Mouse (Mus musculus) hindbrain, embryonic 13.5 days (tissue): ENCODE results near the gene Slc35a3. TPM values are rescaled to one million over a fixed set of nuclear protein-coding genes. Genes with fewer than 3 reads are reported as not detected.
A peak's percentile ranks its signal among the peaks of the same experiment; 100 is the strongest.

Source experiments
- ATAC-seq: fragments of 200-750 bp; cut with Nextera tagmentation; 2 replicates; pipeline ENCODE4 v1.8.0; 2017; ENCODE audit warnings: moderate TSS enrichment; ENCODE audit not compliant: low FRiP score
- H3K27ac ChIP-seq: fragments of 300-500 bp; sonication (generic); 2 replicates; pipeline ENCODE4 v1.5.1; 2015; ENCODE audit warnings: inconsistent platforms, mild to moderate bottlenecking, moderate library complexity
- H3K27me3 ChIP-seq: fragments of 300-500 bp; sonication (generic); 2 replicates; pipeline ENCODE4 v1.6.1; 2015; ENCODE audit warnings: mild to moderate bottlenecking, inconsistent platforms
- H3K36me3 ChIP-seq: fragments of 300-500 bp; sonication (generic); 2 replicates; pipeline ENCODE4 v1.6.1; 2015; ENCODE audit warnings: mild to moderate bottlenecking, inconsistent platforms
- H3K4me1 ChIP-seq: fragments of 300-500 bp; sonication (generic); replicated peaks from 2 replicates; pipeline ENCODE4 v1.6.1; 2015; ENCODE audit warnings: inconsistent platforms
- H3K4me2 ChIP-seq: fragments of 300-500 bp; sonication (generic); 2 replicates; pipeline ENCODE4 v1.6.1; 2015; ENCODE audit warnings: inconsistent platforms, mild to moderate bottlenecking, moderate library complexity
- H3K4me3 ChIP-seq: fragments of 300-500 bp; sonication (generic); 2 replicates; pipeline ENCODE4 v1.5.1; 2015; ENCODE audit warnings: mild to moderate bottlenecking, inconsistent platforms
- H3K9ac ChIP-seq: fragments of 300-500 bp; sonication (generic); 2 replicates; pipeline ENCODE4 v1.6.1; 2015; ENCODE audit warnings: mild to moderate bottlenecking, inconsistent platforms
- H3K9me3 ChIP-seq: fragments of 300-500 bp; sonication (generic); 2 replicates; pipeline ENCODE4 v1.6.1; 2016; ENCODE audit warnings: inconsistent platforms
- WGBS: fragments of 180-500 bp; shearing (Covaris S2); methylation state at CpG from one replicate; pipeline ENCODE4 v1.1.7; 2015; 5-methylcytosine and 5-hydroxymethylcytosine counted together
- polyA plus RNA-seq: library from polyadenylated mRNA; unstranded; fragments of >200 nt; fragmentation: Nextera tagmentation; extraction: Ambion mirVana; gene quantifications from 2 replicates; pipeline ENCODE4 v1.2.1, GENCODE M21; 2015

Gene Slc35a3
- polyA plus RNA-seq, 1 experiment from 2014 or later, result 7.6 TPM

DNA sequence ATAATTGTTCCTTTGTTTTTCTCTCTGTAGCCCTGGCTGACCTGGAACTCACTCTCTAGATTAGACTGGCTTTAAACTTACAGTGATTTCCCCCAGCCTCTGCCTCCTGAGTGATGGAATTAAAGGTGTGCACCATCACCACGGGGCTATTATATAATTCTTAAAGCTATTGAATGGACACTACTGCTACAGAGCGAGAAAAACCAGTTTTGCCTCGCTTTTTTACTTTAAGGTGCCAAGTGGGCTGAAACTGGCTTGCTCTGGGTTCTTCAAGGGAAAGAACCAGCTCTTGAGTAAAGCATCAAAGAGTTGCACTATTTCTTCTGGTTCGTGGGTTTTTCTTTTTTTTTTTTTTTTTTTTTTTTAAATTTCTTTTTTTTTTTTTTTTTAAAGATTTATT lies 10.3 kb upstream of the Slc35a3 start:
- Histone ChIP-seq H3K27ac (no peak overlapping the region), H3K4me1 (no peaks in the 10 kb centered on the region), H3K9ac (no peak overlapping the region), H3K9me3 (no peaks in the 10 kb centered on the region), H3K36me3 (no peaks in the 10 kb centered on the region), H3K4me3 (no peak overlapping the region), H3K4me2 (no peak overlapping the region), H3K27me3 (no peaks in the 10 kb centered on the region)
- no peak for ATAC-seq
- 85% methylated on average over 4 of the region's 4 CpGs for WGBS

DNA sequence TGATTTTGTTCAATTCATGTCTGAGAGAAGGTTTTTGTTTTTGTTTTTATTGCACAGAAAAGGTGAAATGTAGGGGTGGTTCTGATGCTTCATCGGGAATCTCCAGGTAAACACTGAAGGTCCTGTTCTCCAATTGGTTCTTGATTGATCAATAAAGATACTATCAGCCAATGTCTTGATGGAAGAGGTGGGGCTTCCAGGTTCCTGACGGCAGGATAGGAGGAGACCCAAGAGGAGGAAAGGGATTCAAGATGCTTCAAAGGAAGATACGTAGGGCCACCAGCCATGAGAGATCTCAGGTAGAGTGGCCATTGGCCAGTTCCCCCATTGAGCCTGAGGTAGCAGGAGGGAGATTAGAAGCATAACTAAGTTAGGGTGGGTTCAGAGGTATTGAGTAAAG lies 6.3 kb upstream of the Slc35a3 start:
- no peaks in the 10 kb centered on the region for H3K36me3 ChIP-seq
- no peaks in the 10 kb centered on the region for H3K4me1 ChIP-seq
- H3K27ac ChIP-seq, result no peak overlapping the region
- peaks cover 2% of the 10 kb centered on the region; the same call in 1 of the 2 replicates for H3K27me3 ChIP-seq
- no peak overlapping the region for H3K4me3 ChIP-seq
- H3K4me2 ChIP-seq, result no peak overlapping the region
- no peak overlapping the region for H3K9ac ChIP-seq
- no peak for ATAC-seq
- H3K9me3 ChIP-seq, result no peaks in the 10 kb centered on the region
- 70% methylated on average over 3 of the region's 3 CpGs for WGBS

DNA sequence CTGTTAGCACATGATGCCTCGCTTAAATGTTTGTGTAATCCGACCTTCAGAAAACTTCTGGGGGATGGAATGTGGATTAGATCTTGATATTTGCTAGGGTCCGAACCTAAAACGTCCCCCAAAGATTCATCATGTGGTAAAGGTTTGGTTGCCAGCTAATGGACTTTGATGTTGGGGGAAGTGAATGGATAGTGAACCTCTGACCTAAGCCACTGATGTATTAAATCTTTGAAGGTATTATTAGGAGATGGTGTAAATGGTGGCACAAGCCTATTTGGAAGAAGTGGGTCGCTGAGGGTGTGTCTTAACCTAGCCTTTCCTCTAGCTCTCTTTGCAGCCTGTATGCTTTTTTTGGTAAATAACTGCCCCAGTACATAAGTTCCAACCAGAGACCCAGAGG lies 400 bp upstream of the Slc35a3 start:
- H3K4me2 ChIP-seq, result peak overlapping the region; percentile 82

DNA sequence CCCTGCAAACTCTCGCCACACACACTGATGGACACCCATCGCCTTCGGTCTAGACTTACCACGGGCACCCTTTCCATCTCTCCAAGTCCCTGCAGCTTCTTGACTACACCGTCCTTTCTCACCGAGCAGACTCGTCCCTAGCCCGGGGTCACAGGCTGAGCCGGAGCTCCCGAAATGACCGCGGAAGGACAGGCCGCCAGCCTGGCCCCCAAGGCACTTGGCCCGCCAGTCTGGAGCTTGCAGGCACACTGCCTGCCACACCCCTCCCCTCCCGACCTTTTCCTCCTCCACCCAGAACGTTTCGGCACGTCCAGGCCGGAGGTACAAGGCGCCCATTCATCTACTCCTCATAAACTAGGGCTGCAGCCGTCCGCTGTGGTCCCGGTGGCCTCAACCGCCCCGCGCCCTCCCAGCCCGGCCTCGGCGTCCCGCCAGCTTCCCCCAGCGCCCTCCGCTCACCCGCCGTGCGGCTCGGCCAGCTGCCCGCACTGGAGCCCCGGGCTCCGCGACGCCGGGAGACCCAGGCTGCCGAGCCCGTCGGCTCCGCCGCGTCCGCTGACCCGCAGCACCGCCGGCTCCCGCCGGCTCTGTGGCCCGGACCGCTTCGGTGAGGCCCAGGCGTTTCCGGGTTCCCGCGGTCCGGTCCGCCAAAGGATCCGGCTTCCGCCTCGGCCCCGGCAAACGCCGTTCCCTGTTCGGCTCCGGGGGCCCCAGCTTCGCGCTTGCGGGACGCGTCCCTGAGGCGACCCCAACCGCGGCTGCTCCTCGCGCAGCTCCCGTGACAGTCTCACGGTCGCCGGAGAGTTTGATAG lies 801 bp downstream of the Slc35a3 start:
- no peaks in the 10 kb centered on the region for H3K36me3 ChIP-seq
- H3K9me3 ChIP-seq, result no peaks in the 10 kb centered on the region
- WGBS, result under 1% methylated on average over 83 of the region's 85 CpGs
- peak overlapping the region; percentile 88 for H3K4me3 ChIP-seq
- H3K27me3 ChIP-seq, result peaks cover 16% of the 10 kb centered on the region
- H3K4me2 ChIP-seq, result peak overlapping the region; percentile 82
- H3K9ac ChIP-seq, result peak overlapping the region; percentile 94
- H3K4me1 ChIP-seq, result peaks cover 15% of the 10 kb centered on the region
- peak overlapping the region; percentile 23 for H3K27ac ChIP-seq
- ATAC-seq, result peak; percentile 90

More for the DNA sequence above, 400 bp upstream of the Slc35a3 start:
- Histone ChIP-seq H3K4me1 (peaks cover 15% of the 10 kb centered on the region), H3K9me3 (no peaks in the 10 kb centered on the region), H3K4me3 (peak overlapping the region; percentile 88), H3K27me3 (peaks cover 16% of the 10 kb centered on the region), H3K27ac (no peak overlapping the region), H3K9ac (peak overlapping the region; percentile 94), H3K36me3 (no peaks in the 10 kb centered on the region)
- ATAC-seq, result no peak
- 45% methylated on average over 5 of the region's 5 CpGs for WGBS

GRCm38 (mm10) chr3:116710941-116711340 lies 1.7 kb downstream of the Slc35a3 start:
- WGBS, result 54% methylated on average over 9 of the region's 9 CpGs
- Histone ChIP-seq H3K27me3 (peaks cover 16% of the 10 kb centered on the region), H3K4me1 (peaks cover 15% of the 10 kb centered on the region), H3K36me3 (no peaks in the 10 kb centered on the region), H3K9me3 (no peaks in the 10 kb centered on the region), H3K27ac (no peak overlapping the region), H3K4me2 (peak overlapping the region; percentile 82), H3K4me3 (peak overlapping the region; percentile 88), H3K9ac (no peak overlapping the region; the same call in 1 of the 2 replicates)
- no peak for ATAC-seq

DNA sequence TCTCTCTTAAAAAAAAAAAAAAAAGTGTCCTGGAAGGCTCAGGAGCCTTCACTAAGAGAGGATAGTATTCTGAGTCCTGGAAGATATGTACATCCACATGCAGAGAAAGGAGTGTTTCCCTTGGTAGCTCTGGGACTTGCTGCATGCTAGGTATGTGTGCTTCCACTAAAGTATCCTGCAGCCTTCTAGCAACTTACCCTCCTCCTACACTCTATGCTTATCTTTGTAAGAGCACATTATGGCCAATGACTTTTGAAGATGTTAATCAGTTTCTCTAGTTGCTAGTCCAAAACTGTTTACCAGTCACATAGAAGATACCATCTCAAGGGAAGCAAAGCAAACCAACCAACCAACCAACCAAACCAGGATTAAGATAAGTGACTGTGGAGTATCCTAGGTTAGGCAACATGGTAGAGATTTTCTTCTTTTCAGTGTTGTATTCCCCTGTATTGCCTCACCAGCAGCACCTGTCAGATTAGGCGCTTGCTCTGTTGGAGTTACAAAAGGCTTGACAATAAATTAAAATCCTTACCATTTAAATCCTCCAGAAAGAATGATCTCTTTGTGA lies 6.9 kb downstream of the Slc35a3 start:
- H3K27ac ChIP-seq, result no peak overlapping the region
- H3K36me3 ChIP-seq, result no peaks in the 10 kb centered on the region
- no peak for ATAC-seq
- H3K27me3 ChIP-seq, result no peaks in the 10 kb centered on the region
- no peak overlapping the region for H3K4me3 ChIP-seq
- no peak overlapping the region for H3K9ac ChIP-seq
- WGBS, result 93% methylated on average over 1 of the region's 1 CpGs
- no peak overlapping the region for H3K4me2 ChIP-seq
- H3K4me1 ChIP-seq, result peaks cover under 1% of the 10 kb centered on the region
- H3K9me3 ChIP-seq, result no peaks in the 10 kb centered on the region

GRCm38 (mm10) chr3:116703835-116704234 lies 8.8 kb downstream of the Slc35a3 start:
- H3K36me3 ChIP-seq, result no peaks in the 10 kb centered on the region
- H3K27ac ChIP-seq, result no peak overlapping the region
- no peak overlapping the region for H3K4me3 ChIP-seq
- WGBS, result 88% methylated on average over 5 of the region's 5 CpGs
- ATAC-seq, result no peak
- no peak overlapping the region for H3K4me2 ChIP-seq
- no peak overlapping the region for H3K9ac ChIP-seq
- no peaks in the 10 kb centered on the region for H3K27me3 ChIP-seq
- no peaks in the 10 kb centered on the region for H3K4me1 ChIP-seq
- no peaks in the 10 kb centered on the region for H3K9me3 ChIP-seq

- Histone ChIP-seq H3K4me1 (no peaks in the 10 kb centered on the region), H3K9ac (no peak overlapping the region), H3K27ac (no peak overlapping the region), H3K4me3 (no peak overlapping the region), H3K27me3 (no peaks in the 10 kb centered on the region), H3K9me3 (no peaks in the 10 kb centered on the region), H3K36me3 (no peaks in the 10 kb centered on the region), H3K4me2 (no peak overlapping the region)
- ATAC-seq, result no peak
- 91% methylated on average over 1 of the region's 1 CpGs for WGBS
These were observed 9.9 kb downstream of the Slc35a3 start for GRCm38 (mm10) chr3:116702647-116703272.

- H3K4me3 ChIP-seq, result no peak overlapping the region
- ATAC-seq, result no peak
- H3K9me3 ChIP-seq, result no peaks in the 10 kb centered on the region
- no peak overlapping the region for H3K9ac ChIP-seq
- H3K27ac ChIP-seq, result no peak overlapping the region
- no peaks in the 10 kb centered on the region for H3K27me3 ChIP-seq
- H3K36me3 ChIP-seq, result no peaks in the 10 kb centered on the region
- no peaks in the 10 kb centered on the region for H3K4me1 ChIP-seq
- WGBS, result 97% methylated on average over 4 of the region's 4 CpGs
- no peak overlapping the region for H3K4me2 ChIP-seq
These were observed 11.0 kb downstream of the Slc35a3 start for GRCm38 (mm10) chr3:116701601-116702000.

GRCm38 (mm10) chr3:116698786-116699185 lies 13.8 kb downstream of the Slc35a3 start:
- no peak for ATAC-seq
- Histone ChIP-seq H3K9ac (no peak overlapping the region), H3K4me2 (no peak overlapping the region), H3K9me3 (no peaks in the 10 kb centered on the region), H3K27me3 (no peaks in the 10 kb centered on the region), H3K27ac (no peak overlapping the region), H3K36me3 (no peaks in the 10 kb centered on the region), H3K4me1 (no peaks in the 10 kb centered on the region), H3K4me3 (no peak overlapping the region)
- WGBS, result 80% methylated on average over 2 of the region's 2 CpGs

- no peak overlapping the region for H3K4me3 ChIP-seq
- H3K27me3 ChIP-seq, result no peaks in the 10 kb centered on the region
- no peak overlapping the region for H3K4me2 ChIP-seq
- peaks cover 3% of the 10 kb centered on the region; the same call in 1 of the 2 replicates for H3K36me3 ChIP-seq
- H3K27ac ChIP-seq, result no peak overlapping the region
- H3K9me3 ChIP-seq, result no peaks in the 10 kb centered on the region
- 88% methylated on average over 2 of the region's 2 CpGs for WGBS
- ATAC-seq, result no peak
- H3K4me1 ChIP-seq, result no peaks in the 10 kb centered on the region
- no peak overlapping the region for H3K9ac ChIP-seq
These were observed 17.0 kb downstream of the Slc35a3 start for GRCm38 (mm10) chr3:116695666-116695985.

DNA sequence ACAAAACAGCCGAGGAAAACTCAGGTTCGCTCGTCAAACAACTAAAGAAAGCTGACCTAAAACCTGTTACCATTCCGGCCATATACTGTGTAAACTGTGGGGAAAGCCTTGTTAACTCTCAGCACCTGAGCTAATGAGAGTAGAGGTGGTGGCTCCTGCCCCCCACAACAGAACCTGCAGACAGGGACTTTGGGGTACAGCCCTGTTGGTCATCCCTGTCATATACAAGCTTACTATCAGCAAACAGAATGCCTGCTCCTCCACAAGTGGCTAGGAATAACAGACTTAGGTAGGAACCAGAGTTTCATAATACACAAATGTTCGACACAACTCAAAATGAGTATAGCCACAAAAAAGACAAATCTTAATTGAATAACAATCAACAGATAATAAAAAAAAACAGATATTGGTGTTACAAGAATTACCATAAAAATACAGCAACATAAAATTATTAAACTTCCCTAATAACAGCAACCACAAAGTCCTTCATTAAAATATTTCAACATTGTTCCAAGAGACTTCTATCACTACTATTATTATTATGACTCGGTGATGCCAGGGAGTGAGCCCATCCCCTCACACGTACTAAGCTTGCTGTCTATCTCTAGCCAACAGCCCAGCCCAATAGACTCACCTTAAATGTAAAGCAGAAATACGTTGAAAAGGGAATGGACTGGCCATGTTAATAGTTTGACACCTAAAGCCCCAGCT lies 17.5 kb downstream of the Slc35a3 start:
- no peaks in the 10 kb centered on the region for H3K4me1 ChIP-seq
- WGBS, result 90% methylated on average over 8 of the region's 8 CpGs
- H3K9me3 ChIP-seq, result no peaks in the 10 kb centered on the region
- H3K4me3 ChIP-seq, result no peak overlapping the region
- H3K27me3 ChIP-seq, result no peaks in the 10 kb centered on the region
- no peak overlapping the region for H3K9ac ChIP-seq
- ATAC-seq, result no peak
- H3K4me2 ChIP-seq, result no peak overlapping the region
- H3K27ac ChIP-seq, result no peak overlapping the region
- peaks cover 3% of the 10 kb centered on the region; the same call in 1 of the 2 replicates for H3K36me3 ChIP-seq
